In genomic region chr4:117658582-117659444, GRCm38 (mm10) we compare ENCODE assay signal across 9 mouse cellular contexts. TPM values are rescaled to one million over a fixed set of nuclear protein-coding genes. Genes with fewer than 3 reads are reported as not detected.
DNase-seq lines count a peak whose midpoint lies in the region; ATAC-seq and TF ChIP-seq lines count a peak whose summit lies in the region.
"Had no signal": no experiment of that assay in that cellular context is flagged by ENCODE, and none has a peak within 500 bp of the region (broad histone marks: within the 10 kb centered on the region; RNA-seq: fewer than 3 reads in every experiment).

No protein-coding gene starts in this region.

- no peaks in the 10 kb centered on the region for H3K79me2 ChIP-seq in liver, adult 2 months (ENCODE audit: control insufficient read depth, insufficient read depth, low read length)

- H3K9ac ChIP-seq in hindbrain, embryonic 16.5 days (ENCODE audit: low read depth, low read length): no peak overlapping the region
- no peak overlapping the region for H3K9ac ChIP-seq in liver, adult 2 months (ENCODE audit: low read depth, low read length)
- H3K9ac ChIP-seq: embryonic facial prominence, embryonic 15.5 days had no signal

- no peaks in the 10 kb centered on the region for H3K27me3 ChIP-seq in hindbrain, embryonic 16.5 days (replicated peaks; ENCODE audit: control insufficient read depth, insufficient read depth, low read length)
- H3K27me3 ChIP-seq in liver, adult 2 months (ENCODE audit: control insufficient read depth, insufficient read depth, low read length): no peaks in the 10 kb centered on the region
- H3K27me3 ChIP-seq: embryonic facial prominence, embryonic 15.5 days had no signal

- no peak for TF ChIP-seq POLR2A in cortical plate, adult 2 months (IDR thresholded peaks at IDR 0.05; ENCODE audit: extremely low read depth, insufficient read depth, low read length)
- no peak for TF ChIP-seq POLR2A in liver, adult 2 months (IDR thresholded peaks at IDR 0.05; ENCODE audit: extremely low read depth, insufficient read depth, low read length)

- no peak overlapping the region for H3K4me3 ChIP-seq in cortical plate, adult 2 months (ENCODE audit: insufficient read depth, low read length)
- H3K4me3 ChIP-seq in hindbrain, embryonic 16.5 days (ENCODE audit: low read length): no peak overlapping the region
- H3K4me3 ChIP-seq in liver, adult 2 months (ENCODE audit: insufficient read depth, low read depth, low read length): no peak overlapping the region
- H3K4me3 ChIP-seq: embryonic facial prominence, embryonic 15.5 days had no signal

- DNase-seq in ovary, postnatal 36 days (ENCODE audit: low spot score): peak; percentile 32
- DNase-seq in ovary, adult 18-20 months (ENCODE audit: low spot score): no peak
- no peak for DNase-seq in liver, adult 2 months (ENCODE audit: extremely low read depth, low read depth, low spot score)
- DNase-seq in urinary bladder, postnatal 36 days (ENCODE audit: low spot score in 2 of 2): peak; percentile 18 to 47
- no peak for DNase-seq in left cerebral cortex, adult 9 months (ENCODE audit: low spot score in 2 of 2)
- DNase-seq in spleen, postnatal 36 days (ENCODE audit: low spot score in 2 of 2): no peak

- no peaks in the 10 kb centered on the region for H3K4me1 ChIP-seq in cortical plate, adult 2 months (ENCODE audit: control insufficient read depth, insufficient read depth, low read length)
- peaks cover 10% of the 10 kb centered on the region for H3K4me1 ChIP-seq in hindbrain, embryonic 16.5 days (ENCODE audit: control insufficient read depth, insufficient read depth, low read depth, low read length)
- H3K4me1 ChIP-seq in liver, adult 2 months (ENCODE audit: control insufficient read depth, insufficient read depth, low read length): no peaks in the 10 kb centered on the region

- no peak overlapping the region for H3K4me2 ChIP-seq in hindbrain, embryonic 16.5 days (ENCODE audit: low read length)
- H3K4me2 ChIP-seq: embryonic facial prominence, embryonic 15.5 days had no signal

- peaks cover 2% of the 10 kb centered on the region; the same call in 1 of the 2 replicates for H3K36me3 ChIP-seq in hindbrain, embryonic 16.5 days (ENCODE audit: control insufficient read depth, insufficient read depth, low read length)
- H3K36me3 ChIP-seq in liver, adult 2 months (ENCODE audit: control insufficient read depth, insufficient read depth, low read length): no peaks in the 10 kb centered on the region

- peak; percentile 13; the same call in 1 of the 2 replicates for ATAC-seq in hindbrain, embryonic 16.5 days

- H3K9me3 ChIP-seq in hindbrain, embryonic 16.5 days (ENCODE audit: control insufficient read depth, low read length): no peaks in the 10 kb centered on the region
- H3K9me3 ChIP-seq: embryonic facial prominence, embryonic 15.5 days had no signal

- 46% methylated on average over 14 of the region's 14 CpGs for WGBS in hindbrain, embryonic 16.5 days
- WGBS in liver, adult 2 months: 80% methylated on average over 14 of the region's 14 CpGs

- H3K27ac ChIP-seq in cortical plate, adult 2 months (ENCODE audit: insufficient read depth, low read length): no peak overlapping the region
- no peak overlapping the region; the same call in 1 of the 2 replicates for H3K27ac ChIP-seq in hindbrain, embryonic 16.5 days (ENCODE audit: low read depth, low read length)
- H3K27ac ChIP-seq in liver, adult 2 months (replicated peaks; ENCODE audit: insufficient read depth, low read depth, low read length): no peak overlapping the region

- peak; percentile 18; the same call in 1 of the 2 replicates for TF ChIP-seq CTCF in cortical plate, adult 2 months (IDR thresholded peaks at IDR 0.05; ENCODE audit: extremely low read depth, insufficient read depth, low read length)
- peak; percentile 13; the same call in 1 of the 2 replicates for TF ChIP-seq CTCF in liver, adult 2 months (IDR thresholded peaks at IDR 0.05; ENCODE audit: low read depth, low read length)

RNA-seq across cellular contexts. Expression of gene Dmap1, which starts 23.3 kb away (rescaled TPM):
- 48.0 and 49.6 TPM in 2 replicates for polyA plus RNA-seq in cortical plate, adult 2 months (2012; rRNA removed)
- 77.7 and 80.5 TPM in 2 replicates for polyA plus RNA-seq in hindbrain, embryonic 16.5 days (2015; fragmentation: Nextera tagmentation; extraction: Ambion mirVana)
- 16.7 and 16.8 TPM in 2 replicates for total RNA-seq in liver, adult 2 months (2014; rRNA removed)
- 11.3 and 13.3 TPM in 2 replicates for polyA plus RNA-seq in liver, adult 2 months (2012; rRNA removed)

Comparison
In these comparisons a context has a peak if more than half of its experiments do, and no peak if none do; other contexts are left out.
1. DNase-seq: peak in ovary, postnatal 36 days (single experiment) and urinary bladder, postnatal 36 days (2 of 2); none in ovary, adult 18-20 months (single experiment), liver, adult 2 months (single experiment), left cerebral cortex, adult 9 months (0 of 2) and spleen, postnatal 36 days (0 of 2).